Mouse (Mus musculus) spleen, postnatal 4 days (tissue): ENCODE results near the gene Opalin.

Experiments used
- DNase-seq, 2 experiments: peaks; one replicate each; pipeline ENCODE4 v3.0.0; 2022; ENCODE audit warnings: low spot score in 2 of 2

The Opalin gene

GRCm38 (mm10) chr19:41073746-41074455, 3.0 kb downstream of the Opalin start:
- no peak for DNase-seq

- peak; percentile 82 to 96 for DNase-seq
These were observed 5.4 kb downstream of the Opalin start for GRCm38 (mm10) chr19:41071500-41071899.

GRCm38 (mm10) chr19:41054702-41055101, 22.2 kb downstream of the Opalin start:
- no peak for DNase-seq

GRCm38 (mm10) chr19:41053530-41053929, 23.4 kb downstream of the Opalin start:
- DNase-seq = peak; percentile 54 to 85

- DNase-seq = no peak
These were observed 24.7 kb downstream of the Opalin start for GRCm38 (mm10) chr19:41052247-41052646.

GRCm38 (mm10) chr19:41051714-41052113, 25.2 kb downstream of the Opalin start:
- no peak for DNase-seq

- no peak for DNase-seq
These were observed 28.7 kb downstream of the Opalin start for GRCm38 (mm10) chr19:41048187-41048559.

- no peak for DNase-seq
These were observed 29.3 kb downstream of the Opalin start for GRCm38 (mm10) chr19:41047437-41048186.

GRCm38 (mm10) chr19:41045091-41045770, 31.7 kb downstream of the Opalin start:
- no peak for DNase-seq

GRCm38 (mm10) chr19:41039110-41039509, 37.8 kb downstream of the Opalin start:
- no peak for DNase-seq

- DNase-seq = no peak
These were observed 40.9 kb downstream of the Opalin start for GRCm38 (mm10) chr19:41035809-41036551.

GRCm38 (mm10) chr19:41031869-41032268, 45.0 kb downstream of the Opalin start:
- DNase-seq = no peak

GRCm38 (mm10) chr19:41031009-41031408, 45.9 kb downstream of the Opalin start:
- DNase-seq = no peak

GRCm38 (mm10) chr19:41030161-41030560, 46.8 kb downstream of the Opalin start:
- DNase-seq = no peak

GRCm38 (mm10) chr19:41029219-41029618, 47.7 kb downstream of the Opalin start, which contains the start of gene Dntt:
Dntt (plus strand) TSS chr19:41029275.
- DNase-seq = no peak

- DNase-seq = no peak
These were observed 49.3 kb downstream of the Opalin start for GRCm38 (mm10) chr19:41027601-41028000.

GRCm38 (mm10) chr19:41027024-41027423, 49.9 kb downstream of the Opalin start:
- no peak for DNase-seq

GRCm38 (mm10) chr19:41026551-41026950, 50.4 kb downstream of the Opalin start:
- DNase-seq = no peak

GRCm38 (mm10) chr19:41022244-41022643, 54.7 kb downstream of the Opalin start:
- DNase-seq = no peak

GRCm38 (mm10) chr19:41020537-41020936, 56.4 kb downstream of the Opalin start:
- DNase-seq = no peak

- no peak for DNase-seq
These were observed 57.7 kb downstream of the Opalin start for GRCm38 (mm10) chr19:41019164-41019675.
